Comparison of ENCODE assay signal across 7 mouse cellular contexts in the genomic region with DNA sequence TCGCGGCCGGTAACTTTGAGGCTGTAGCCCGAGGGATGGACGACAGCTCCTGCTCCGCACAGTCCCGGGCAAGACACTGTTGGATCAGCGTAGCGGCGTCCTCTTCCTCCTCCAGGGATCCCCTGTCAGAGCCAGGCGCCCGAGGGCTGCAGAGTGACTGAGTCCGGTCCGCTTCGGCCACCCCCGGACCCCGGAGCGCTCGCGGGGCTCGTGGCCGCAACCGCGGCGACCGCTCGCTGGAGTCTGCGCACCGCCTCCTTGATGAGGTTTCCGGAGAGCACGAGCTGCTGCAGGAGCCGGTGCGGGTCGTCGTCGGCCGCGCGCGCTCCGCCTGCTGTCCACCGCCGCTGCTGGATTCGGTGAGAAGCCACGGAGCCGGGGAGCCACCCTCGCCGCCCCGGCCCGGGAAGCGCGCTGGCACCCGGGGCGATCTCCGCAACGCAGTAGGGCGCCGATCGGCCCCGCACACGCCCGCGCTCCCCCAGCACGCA. TPM values are rescaled to one million over a fixed set of nuclear protein-coding genes. Genes with fewer than 3 reads are reported as not detected.
DNase-seq lines count a peak whose midpoint lies in the region; ATAC-seq lines count a peak whose summit lies in the region.

No protein-coding gene starts in this region.

- H3K4me1 ChIP-seq in hindbrain, embryonic 16.5 days (ENCODE audit: control insufficient read depth, insufficient read depth, low read depth, low read length) = peaks cover 21% of the 10 kb centered on the region
- peaks cover 34% of the 10 kb centered on the region for H3K4me1 ChIP-seq in limb, embryonic 10.5 days
- peaks cover 26% of the 10 kb centered on the region for H3K4me1 ChIP-seq in midbrain, embryonic 11.5 days (ENCODE audit: control insufficient read depth, insufficient read depth, low read length)

- peak overlapping the region; percentile 93 for H3K27ac ChIP-seq in hindbrain, embryonic 16.5 days (ENCODE audit: low read depth, low read length)
- H3K27ac ChIP-seq in limb, embryonic 10.5 days = peak overlapping the region; percentile 95
- peak overlapping the region; percentile 87 for H3K27ac ChIP-seq in midbrain, embryonic 11.5 days (ENCODE audit: low read depth, low read length)

- no peaks in the 10 kb centered on the region for H3K9me3 ChIP-seq in hindbrain, embryonic 16.5 days (ENCODE audit: control insufficient read depth, low read length)
- no peaks in the 10 kb centered on the region for H3K9me3 ChIP-seq in limb, embryonic 10.5 days (replicated peaks)
- no peaks in the 10 kb centered on the region for H3K9me3 ChIP-seq in midbrain, embryonic 11.5 days (ENCODE audit: control insufficient read depth, low read length)

- no peaks in the 10 kb centered on the region for H3K27me3 ChIP-seq in hindbrain, embryonic 16.5 days (replicated peaks; ENCODE audit: control insufficient read depth, insufficient read depth, low read length)
- H3K27me3 ChIP-seq in limb, embryonic 10.5 days (ENCODE audit: low read depth, poor library complexity, severe bottlenecking) = peaks cover 21% of the 10 kb centered on the region
- no peaks in the 10 kb centered on the region; the same call in 1 of the 2 replicates for H3K27me3 ChIP-seq in midbrain, embryonic 11.5 days (ENCODE audit: control insufficient read depth, insufficient read depth, low read length)

- ATAC-seq in hindbrain, embryonic 16.5 days = peak; percentile 4
- ATAC-seq in midbrain, embryonic 11.5 days (ENCODE audit: low FRiP score) = peak; percentile 8; the same call in 1 of the 2 replicates

- DNase-seq in adipocyte (ENCODE audit: low spot score) = peak; percentile 45
- peak; percentile 54 for DNase-seq in cerebellum, adult 9-11 months
- peak; percentile 19 to 31 for DNase-seq in gastrocnemius, adult 8-10 months (ENCODE audit: low spot score in 2 of 2)
- peak; percentile 70 for DNase-seq in limb, embryonic 10.5 days (ENCODE audit: low spot score)
- peak; percentile 96 for DNase-seq in midbrain, embryonic 11.5 days (ENCODE audit: low spot score, missing footprints)
- peak; percentile 33 to 36 for DNase-seq in spleen, postnatal 36 days (ENCODE audit: low spot score in 2 of 2)

- 0% methylated on average over 39 of the region's 64 CpGs for WGBS in hindbrain, embryonic 16.5 days
- under 1% methylated on average over 64 of the region's 64 CpGs for WGBS in limb, embryonic 10.5 days
- under 1% methylated on average over 59 of the region's 64 CpGs for WGBS in midbrain, embryonic 11.5 days

- peak overlapping the region; percentile 70 for H3K4me2 ChIP-seq in hindbrain, embryonic 16.5 days (ENCODE audit: low read length)
- peak overlapping the region; percentile 98 for H3K4me2 ChIP-seq in midbrain, embryonic 11.5 days

- no peaks in the 10 kb centered on the region for H3K36me3 ChIP-seq in hindbrain, embryonic 16.5 days (ENCODE audit: control insufficient read depth, insufficient read depth, low read length)
- H3K36me3 ChIP-seq in limb, embryonic 10.5 days = no peaks in the 10 kb centered on the region
- no peaks in the 10 kb centered on the region for H3K36me3 ChIP-seq in midbrain, embryonic 11.5 days (ENCODE audit: control insufficient read depth, insufficient read depth, low read length)

- H3K4me3 ChIP-seq in hindbrain, embryonic 16.5 days (ENCODE audit: low read length) = peak overlapping the region; percentile 87
- peak overlapping the region; percentile 78 for H3K4me3 ChIP-seq in limb, embryonic 10.5 days
- H3K4me3 ChIP-seq in midbrain, embryonic 11.5 days (ENCODE audit: low read depth, low read length) = peak overlapping the region; percentile 80

- H3K9ac ChIP-seq in hindbrain, embryonic 16.5 days (ENCODE audit: low read depth, low read length) = peak overlapping the region; percentile 78
- peak overlapping the region; percentile 77 for H3K9ac ChIP-seq in midbrain, embryonic 11.5 days (ENCODE audit: low read length)

RNA-seq across cellular contexts. Expression of a gene that starts 0.8 kb away (rescaled TPM):
- 10 to 100 TPM in 3 of 4 experiments, 1 to 10 TPM in 1; 4.5 to 15.5 (median 12.5) TPM for total RNA-seq in gastrocnemius, adult 8-10 months (2022)
- polyA plus RNA-seq in hindbrain, embryonic 16.5 days (2015; fragmentation: Nextera tagmentation; extraction: Ambion mirVana) = 4.3 and 4.6 TPM in 2 replicates
- 1.9 and 3.0 TPM in 2 replicates for polyA plus RNA-seq in limb, embryonic 10.5 days (2016; fragmentation: Nextera tagmentation; extraction: Ambion mirVana)
- 6.6 and 7.2 TPM in 2 replicates for polyA plus RNA-seq in midbrain, embryonic 11.5 days (2014; fragmentation: Nextera tagmentation; extraction: Ambion mirVana)

RNA-seq across cellular contexts. Expression of a gene that starts 17.4 kb away (rescaled TPM):
- 1 to 10 TPM; 3.6 to 8.4 (median 6.4) TPM for total RNA-seq in gastrocnemius, adult 8-10 months (2022)
- 18.2 and 19.6 TPM in 2 replicates for polyA plus RNA-seq in hindbrain, embryonic 16.5 days (2015; fragmentation: Nextera tagmentation; extraction: Ambion mirVana)
- 4.3 and 4.9 TPM in 2 replicates for polyA plus RNA-seq in limb, embryonic 10.5 days (2016; fragmentation: Nextera tagmentation; extraction: Ambion mirVana)
- 9.7 and 10.1 TPM in 2 replicates for polyA plus RNA-seq in midbrain, embryonic 11.5 days (2014; fragmentation: Nextera tagmentation; extraction: Ambion mirVana)

RNA-seq across cellular contexts. Expression of a gene that starts 45.3 kb away (rescaled TPM):
- 10 to 100 TPM in 1 of 4 experiments, 1 to 10 TPM in 3; 8.6 to 10.0 (median 9.0) TPM for total RNA-seq in gastrocnemius, adult 8-10 months (2022)
- polyA plus RNA-seq in hindbrain, embryonic 16.5 days (2015; fragmentation: Nextera tagmentation; extraction: Ambion mirVana) = 3.8 and 5.9 TPM in 2 replicates
- 45.7 and 47.1 TPM in 2 replicates for polyA plus RNA-seq in limb, embryonic 10.5 days (2016; fragmentation: Nextera tagmentation; extraction: Ambion mirVana)
- polyA plus RNA-seq in midbrain, embryonic 11.5 days (2014; fragmentation: Nextera tagmentation; extraction: Ambion mirVana) = 36.6 and 38.8 TPM in 2 replicates

RNA-seq across cellular contexts. Expression of a gene that starts 48.8 kb away (rescaled TPM):
- 10 to 100 TPM; 30.0 to 34.9 (median 32.2) TPM for total RNA-seq in gastrocnemius, adult 8-10 months (2022)
- polyA plus RNA-seq in hindbrain, embryonic 16.5 days (2015; fragmentation: Nextera tagmentation; extraction: Ambion mirVana) = 16.6 and 21.2 TPM in 2 replicates
- polyA plus RNA-seq in limb, embryonic 10.5 days (2016; fragmentation: Nextera tagmentation; extraction: Ambion mirVana) = 31.9 and 39.8 TPM in 2 replicates
- 13.2 and 14.7 TPM in 2 replicates for polyA plus RNA-seq in midbrain, embryonic 11.5 days (2014; fragmentation: Nextera tagmentation; extraction: Ambion mirVana)

Comparison
In these comparisons a context has a peak if more than half of its experiments do, and no peak if none do; other contexts are left out.
1. Peak in every context shown above with its lines: DNase-seq, ATAC-seq, H3K4me3 ChIP-seq and H3K27ac ChIP-seq.
2. DNase-seq: peak in every context shown above with its lines; median percentile 96 in midbrain, embryonic 11.5 days; 70 in limb, embryonic 10.5 days; 54 in cerebellum, adult 9-11 months; 45 in adipocyte; 34 in spleen, postnatal 36 days; 25 in gastrocnemius, adult 8-10 months.